Mouse (Mus musculus) lung, adult 2 months (tissue): ENCODE results near the gene Dok4.

Experiments used
- CTCF ChIP-seq: fragments of 200-500 bp; IDR thresholded peaks from 2 replicates; pipeline ENCODE4 v1.5.1; 2011; ENCODE audit warnings: mild to moderate bottlenecking, low read length, control low read depth; ENCODE audit not compliant: insufficient read depth
- POLR2A ChIP-seq: fragments of 200-500 bp; IDR thresholded peaks from 2 replicates; pipeline ENCODE4 v1.6.1; 2011; ENCODE audit warnings: low read depth, mild to moderate bottlenecking, control low read depth, low read length, borderline replicate concordance; ENCODE audit errors: extremely low read depth

DNA sequence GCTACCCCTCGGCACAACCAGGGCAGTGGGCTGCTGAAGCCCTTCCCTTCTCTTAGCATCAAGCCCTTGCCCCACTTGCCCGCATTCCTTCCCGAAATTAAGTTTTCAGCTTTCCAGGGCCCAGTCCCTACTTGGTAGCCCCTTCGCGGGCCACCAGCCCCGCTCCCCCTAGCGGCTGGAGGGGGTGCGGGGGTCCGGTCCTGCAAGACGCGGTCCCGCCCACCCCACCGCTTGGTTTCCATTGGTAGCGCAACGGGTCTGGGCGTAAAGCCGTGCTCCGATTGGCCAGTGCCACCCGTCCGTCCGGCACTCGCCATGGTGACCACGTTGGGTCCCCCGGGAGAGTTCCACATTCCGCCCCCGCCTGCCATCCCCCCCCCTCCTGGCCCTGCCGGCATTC, 41.2 kb upstream of the Dok4 start:
- no peak for TF ChIP-seq CTCF
- no peak for TF ChIP-seq POLR2A
